Mouse (Mus musculus): ENCODE data around the gene Crcp.
A peak's percentile ranks its signal among the peaks of the same experiment; 100 is the strongest.

The Crcp gene

DNA sequence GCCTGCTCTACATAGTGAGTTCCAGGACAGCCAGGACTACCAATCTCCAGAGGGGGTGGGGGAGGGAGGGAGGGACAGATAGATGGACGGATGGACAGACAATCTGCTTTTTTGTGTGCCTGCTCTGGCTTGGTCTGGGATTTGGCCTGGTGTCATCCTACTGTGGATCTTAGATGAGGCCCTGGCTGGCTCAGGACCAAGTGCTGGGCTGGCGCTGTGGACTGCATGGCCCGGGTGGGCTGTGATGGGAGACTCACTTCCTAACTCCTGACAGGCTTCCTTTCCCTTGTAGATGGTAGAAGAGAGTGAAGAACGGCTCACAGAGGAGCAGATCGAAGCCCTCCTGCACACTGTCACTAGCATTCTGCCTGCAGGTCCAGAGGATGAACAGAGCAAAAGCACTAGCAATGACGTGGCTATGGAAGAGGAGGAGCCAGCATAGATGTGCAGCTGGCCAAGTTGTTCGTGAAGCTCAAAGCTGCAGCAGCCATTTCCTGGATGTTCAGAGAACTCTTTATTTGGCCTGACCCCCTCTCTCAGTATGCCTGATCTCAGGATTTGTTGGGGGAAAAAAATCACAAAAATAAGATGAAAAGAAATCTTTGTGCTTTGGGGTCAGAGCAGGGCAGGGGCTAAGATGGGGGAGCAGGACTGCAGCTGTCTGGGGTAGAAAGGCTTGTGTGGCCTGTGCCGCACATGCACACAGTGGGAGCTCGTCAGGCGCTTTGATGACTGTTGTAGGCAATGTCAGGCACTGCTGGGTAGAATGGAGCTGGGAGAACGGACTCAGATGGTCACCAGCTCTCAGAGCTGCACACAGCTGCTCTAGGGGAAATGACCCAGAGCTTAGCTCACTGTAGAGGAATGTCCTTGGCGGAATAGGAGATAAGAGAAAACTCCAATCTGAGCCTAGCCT lies 30.6 kb downstream of the Crcp start:
- DNase-seq = peak in 1 of 2 experiments; percentile 20

DNA sequence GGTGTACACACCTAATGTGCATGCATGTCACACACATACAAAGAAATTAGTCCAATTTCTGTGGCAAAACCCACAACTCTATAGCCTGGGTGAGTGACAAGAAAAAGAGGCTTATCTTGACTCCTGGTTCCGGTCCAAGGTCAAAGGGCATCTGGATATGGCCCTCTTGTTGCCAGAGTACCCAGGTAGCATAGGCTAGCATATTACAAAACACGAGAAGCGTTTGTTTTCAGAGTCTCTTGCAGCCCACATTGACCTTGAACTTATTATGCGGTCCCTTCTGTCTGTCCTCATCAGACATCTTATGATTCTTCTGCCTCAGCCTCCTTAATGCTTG lies 31.2 kb downstream of the Crcp start:
- DNase-seq = no peak

DNA sequence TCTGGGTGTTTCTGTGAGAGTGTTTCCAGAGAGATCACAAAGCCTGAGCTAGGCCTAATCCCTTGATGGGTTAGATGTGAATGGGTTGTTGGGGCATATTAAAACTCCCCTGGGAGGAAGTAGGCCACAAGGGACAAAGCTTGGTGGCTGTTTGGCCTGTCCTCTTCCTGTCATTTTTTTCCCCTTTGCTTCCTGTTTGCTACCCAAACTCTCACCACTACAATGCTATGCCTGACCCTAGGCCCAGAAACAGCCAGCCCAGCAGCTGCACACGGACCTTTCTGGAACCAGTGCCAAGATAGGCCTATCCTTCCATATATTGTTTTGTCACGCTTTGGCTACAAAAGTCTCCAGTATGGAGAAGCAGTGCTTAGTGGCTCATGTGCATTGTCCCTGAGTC lies 33.0 kb downstream of the Crcp start:
- peak in 1 of 2 experiments; percentile 26 for DNase-seq

DNA sequence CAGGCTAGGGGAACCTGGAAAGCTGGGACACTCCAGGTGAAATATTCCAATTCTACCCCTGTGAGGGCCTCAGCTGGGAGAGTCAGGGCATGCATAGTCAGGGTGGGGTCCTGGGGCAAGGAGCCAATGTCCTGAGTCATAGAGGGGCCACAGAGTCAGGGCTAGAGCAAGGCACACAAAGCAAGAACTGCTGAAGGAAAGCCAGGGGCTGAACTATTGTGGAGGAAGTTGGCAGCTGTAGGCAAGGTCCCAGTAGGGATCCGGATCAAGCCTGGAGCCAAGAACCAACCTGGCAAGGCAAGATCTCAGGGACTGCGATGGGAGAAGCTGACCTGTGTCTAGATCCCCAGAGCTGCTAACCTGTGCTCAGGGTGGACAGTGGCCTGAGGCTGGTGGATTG lies 34.7 kb downstream of the Crcp start:
- no peak for DNase-seq

DNA sequence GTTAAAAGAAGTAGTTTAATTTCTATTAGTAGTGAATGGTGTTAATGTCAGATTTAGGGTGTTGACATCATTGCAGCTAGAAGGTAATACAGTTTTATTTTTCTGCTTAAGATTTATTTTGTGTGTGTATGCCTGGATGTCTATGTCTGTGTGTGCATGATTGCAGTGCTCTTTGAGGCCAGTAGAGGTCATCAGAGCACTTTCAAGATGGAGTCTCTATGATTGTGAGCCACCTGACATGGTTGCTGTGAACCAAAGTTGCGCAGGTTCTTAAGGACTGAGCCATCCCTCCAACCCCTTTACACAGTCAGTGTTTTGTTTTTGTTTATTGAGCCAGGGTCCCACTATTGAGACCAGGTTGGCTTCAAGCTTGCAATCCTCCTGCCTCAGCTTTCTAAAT lies 36.5 kb downstream of the Crcp start:
- no peak for DNase-seq

DNA sequence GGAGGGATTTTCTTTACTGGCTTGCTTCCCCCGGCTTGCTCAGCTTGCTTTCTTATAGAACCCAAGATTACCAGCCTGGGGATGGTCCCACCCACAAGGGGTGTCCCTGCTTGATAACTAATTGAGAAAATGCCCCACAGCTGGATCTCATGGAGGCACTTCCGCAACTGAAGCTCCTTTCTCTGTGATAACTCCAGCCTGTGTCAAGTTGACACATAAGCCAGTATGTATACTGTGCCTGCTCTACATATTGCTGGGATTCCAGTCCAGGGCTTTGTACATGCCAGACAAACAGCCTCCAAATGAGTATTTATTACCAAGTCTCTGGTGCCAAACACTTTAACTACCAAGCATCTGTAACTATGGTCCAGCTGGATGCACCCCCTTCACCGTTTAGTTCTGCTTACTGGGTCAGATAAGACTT lies 38.8 kb downstream of the Crcp start:
- no peak for DNase-seq

DNA sequence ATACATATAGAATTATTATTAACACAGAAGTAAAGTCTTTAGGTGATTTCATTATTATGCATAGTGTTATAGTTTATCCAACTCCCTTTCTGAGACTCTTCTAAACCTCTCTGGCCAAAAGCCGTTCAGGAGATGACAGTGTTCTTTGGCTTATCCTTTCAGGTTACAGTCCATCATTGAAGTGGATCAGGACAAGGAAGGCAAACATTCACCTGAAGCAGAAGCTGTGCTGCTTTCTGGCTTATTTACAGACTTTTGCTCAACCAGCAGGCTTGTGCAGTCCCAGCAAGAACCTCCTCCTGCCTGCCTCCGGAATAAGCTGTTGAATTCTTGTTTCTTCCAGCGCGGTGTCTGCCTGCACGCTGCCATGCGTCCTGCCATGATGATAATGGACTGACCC lies 43.9 kb downstream of the Crcp start, which contains the start of gene Tpst1:
Gene Tpst1 (plus strand): TSS at position 301 of the 400 bp plus-strand sequence.
- no peak for DNase-seq

DNA sequence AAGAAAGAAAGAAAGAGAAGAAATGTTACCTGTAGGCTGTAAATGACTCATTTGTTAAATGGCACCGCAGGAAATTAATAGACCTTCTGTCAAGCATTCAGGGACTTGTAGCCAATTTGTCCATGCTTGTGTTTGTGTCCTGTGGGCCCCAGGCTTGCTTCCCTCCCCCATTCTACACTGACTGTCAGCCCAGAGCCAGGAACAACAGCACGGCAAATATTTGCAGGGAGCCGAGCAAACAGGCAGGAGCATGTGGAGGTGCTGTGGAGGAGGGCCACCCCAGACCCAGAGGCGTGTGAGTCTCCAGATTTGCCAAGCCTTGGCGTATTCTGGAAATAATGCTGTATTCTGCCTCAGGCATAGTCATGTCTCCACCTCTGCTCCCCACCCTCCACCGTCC lies 45.4 kb downstream of the Crcp start:
- DNase-seq = no peak

DNA sequence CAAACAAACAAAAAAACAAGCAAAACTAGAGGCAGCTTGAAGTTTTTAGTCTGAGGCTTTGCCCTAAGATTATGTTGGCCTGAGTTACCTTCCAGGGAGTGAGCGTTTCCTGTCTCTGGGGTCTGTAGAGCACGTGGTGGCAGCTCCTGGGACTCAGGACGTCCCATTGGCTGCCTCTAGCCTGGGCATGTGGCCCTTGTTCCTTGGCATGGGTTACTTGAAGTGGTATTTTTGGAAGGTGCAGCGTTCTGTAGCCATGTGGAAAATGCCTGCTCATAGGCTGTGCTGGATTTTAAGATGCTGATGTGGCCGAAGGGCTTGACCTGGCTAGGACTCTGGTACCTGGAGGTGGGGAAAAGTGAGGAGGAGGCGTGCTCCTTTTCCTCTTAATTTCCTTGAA lies 47.3 kb downstream of the Crcp start:
- DNase-seq = no peak

DNA sequence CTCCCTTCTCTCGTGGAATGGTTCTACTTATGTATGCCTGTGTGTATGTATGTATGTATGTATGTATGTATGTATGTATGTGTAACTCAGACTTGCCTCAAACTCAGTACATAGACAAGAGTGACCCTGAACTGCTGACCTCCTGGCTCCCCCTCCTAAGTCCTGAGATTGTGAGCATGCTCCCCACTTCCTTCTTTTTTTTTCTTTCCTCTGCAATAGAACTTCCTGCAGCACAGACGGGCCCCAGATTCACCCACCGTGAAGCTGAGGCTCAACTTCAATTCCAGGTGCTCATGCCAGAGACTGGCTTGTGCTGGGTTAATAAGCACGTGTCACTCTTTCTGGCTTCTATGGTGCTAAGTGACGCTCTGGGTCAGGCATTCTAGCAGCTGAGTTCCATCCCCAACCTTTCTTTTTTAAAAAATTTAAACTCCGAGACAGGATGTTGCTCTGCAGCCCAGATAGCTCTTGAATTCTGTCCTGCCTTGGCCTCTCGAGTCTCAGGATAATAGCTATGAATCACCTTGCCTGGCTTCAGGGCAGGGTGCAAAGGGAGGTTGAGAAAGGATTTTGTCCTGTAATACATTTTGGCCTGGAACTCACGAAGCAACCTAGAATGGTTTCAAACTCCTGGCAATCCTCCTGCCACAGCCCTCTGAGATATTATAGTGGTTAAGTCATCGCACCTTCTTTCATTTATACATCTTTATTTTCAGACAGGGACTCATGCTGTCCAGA lies 49.2 kb downstream of the Crcp start:
- no peak for DNase-seq

DNA sequence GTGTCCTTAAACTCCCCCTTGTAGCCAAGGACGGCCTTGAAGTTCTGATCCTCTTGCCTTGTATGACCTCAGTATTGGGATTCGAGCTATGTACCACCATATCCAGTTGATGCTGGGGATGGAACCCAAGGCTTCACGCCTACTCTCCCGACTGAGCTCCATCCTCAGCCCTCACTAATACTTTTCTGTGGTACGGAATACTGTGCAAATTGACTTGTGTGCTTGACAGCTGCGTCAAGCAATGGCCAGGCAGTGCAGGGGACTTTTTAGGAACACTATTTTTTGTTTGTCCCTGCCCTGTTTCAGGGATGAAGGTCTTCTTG lies 49.7 kb downstream of the Crcp start:
- no peak for DNase-seq

DNA sequence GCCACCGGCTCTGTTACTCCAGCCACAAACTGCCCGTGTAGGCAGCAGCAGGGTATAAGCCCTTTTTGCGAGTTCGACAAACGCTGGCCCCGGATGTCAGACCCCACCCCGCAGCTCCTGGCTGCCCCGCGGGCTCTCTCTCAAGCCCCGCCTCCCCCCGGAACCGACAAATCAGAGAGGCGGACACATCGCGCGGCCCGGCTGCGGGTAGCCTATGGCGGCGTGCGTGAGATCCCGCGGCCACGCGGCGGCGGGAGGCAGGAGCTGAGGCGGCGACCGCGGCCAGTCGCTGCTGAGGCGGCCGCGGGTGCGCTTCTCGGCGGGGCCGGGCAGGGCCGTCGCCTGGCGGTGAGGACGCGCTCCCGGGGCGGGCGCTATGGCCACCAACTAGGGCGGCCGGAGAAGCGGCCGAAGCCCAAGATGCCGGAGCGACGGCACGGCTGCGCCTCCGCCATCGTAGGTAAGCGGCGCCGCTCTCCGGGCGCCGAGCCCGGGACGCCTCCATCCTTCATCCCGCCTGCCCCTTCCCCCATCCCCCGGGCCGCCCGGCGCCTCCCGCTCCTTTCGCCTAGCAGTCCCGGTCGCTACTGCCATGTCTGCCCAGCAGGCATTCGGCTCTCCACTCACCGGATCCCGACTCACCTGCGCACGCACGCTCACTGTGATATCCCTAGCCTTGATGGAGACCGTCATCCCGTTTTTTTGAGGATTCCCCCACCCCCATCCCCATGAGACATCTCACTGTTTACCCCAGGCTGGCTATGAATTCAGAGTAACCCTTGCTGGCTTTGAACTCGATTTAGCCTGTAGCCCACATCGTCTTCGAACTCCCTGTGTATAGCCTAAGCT lies 50.3 kb downstream of the Crcp start:
- DNase-seq = peak; percentile 92 to 96

DNA sequence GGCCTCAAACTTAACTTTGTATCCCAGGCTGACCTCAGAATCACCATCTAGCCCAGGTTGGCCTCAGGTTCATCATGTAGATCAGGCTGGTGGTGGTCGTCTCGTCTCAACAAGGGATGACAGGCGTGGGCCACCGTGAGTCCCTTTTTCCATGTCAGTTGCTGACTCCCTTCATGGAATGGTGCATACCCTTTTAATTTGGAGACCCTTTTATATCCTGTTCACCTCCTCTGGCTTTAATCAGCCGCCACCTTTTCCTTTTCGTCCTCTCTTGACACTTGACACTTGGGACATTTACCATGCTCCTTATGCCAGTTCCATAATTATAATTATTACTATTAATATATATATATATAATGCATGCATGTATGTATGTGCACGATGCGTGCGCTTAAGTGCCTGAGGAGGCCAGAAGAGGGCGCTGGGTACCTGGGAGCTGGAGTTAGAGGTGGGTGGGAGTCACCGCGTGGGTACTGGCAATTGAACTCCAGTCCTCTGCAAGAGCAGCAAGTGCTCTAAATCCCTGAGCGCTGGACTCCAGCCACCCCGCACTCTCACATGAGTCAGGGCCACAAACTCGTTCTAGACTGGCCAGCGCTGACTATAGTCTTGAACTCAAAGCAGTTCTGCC lies 51.1 kb downstream of the Crcp start:
- DNase-seq = no peak

DNA sequence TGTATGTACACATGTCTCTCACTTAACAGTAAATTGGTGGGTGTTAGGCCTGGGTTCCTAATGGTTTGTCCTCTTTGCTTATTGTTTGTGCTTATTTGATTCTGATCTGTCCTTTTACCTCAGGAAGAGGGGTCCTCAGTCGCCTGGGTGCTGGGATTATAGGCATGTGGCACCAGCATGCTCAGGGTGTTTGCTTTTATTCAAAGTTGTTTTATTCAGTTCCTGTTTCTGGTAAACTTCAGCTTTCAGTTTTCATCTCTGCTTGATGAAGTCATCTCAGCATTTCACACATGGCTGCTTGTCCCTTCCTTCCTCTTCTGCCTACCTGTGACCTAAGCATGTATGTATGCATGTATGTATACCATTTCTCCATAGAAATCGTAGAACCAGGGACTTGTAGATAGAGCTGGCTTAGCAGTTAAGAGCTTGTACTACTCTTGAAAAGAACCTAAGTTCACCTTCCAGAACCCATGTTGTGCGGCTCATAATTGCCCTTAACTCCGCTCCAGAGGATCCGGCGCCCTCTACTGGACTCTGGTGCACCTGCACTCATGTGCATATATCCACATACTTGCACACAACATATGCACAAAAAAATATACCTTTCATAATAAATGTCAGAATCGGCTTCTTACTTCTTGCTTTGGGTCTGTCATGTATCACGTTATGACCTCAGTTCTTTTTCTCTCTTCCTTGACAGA lies 52.2 kb downstream of the Crcp start:
- DNase-seq = no peak

DNA sequence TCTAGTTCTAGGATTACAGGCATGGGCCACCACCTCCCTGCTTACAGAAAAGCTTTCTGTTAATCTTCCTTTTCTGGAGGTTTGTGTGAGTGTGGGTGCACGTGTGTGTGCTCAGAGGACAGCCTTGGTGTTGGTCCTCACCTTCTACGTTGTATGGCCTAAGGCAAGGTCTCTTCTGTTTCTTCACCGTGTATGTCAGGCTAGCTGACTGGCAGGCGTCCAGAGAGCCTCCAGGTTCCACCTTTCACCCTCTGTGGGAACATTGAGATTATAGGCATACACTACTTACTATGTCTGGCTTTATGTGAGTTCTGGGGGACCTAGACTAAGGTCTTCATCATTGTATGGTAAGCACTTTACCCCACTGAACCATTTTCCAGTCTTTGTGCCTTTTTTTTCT lies 53.3 kb downstream of the Crcp start:
- DNase-seq = no peak

DNA sequence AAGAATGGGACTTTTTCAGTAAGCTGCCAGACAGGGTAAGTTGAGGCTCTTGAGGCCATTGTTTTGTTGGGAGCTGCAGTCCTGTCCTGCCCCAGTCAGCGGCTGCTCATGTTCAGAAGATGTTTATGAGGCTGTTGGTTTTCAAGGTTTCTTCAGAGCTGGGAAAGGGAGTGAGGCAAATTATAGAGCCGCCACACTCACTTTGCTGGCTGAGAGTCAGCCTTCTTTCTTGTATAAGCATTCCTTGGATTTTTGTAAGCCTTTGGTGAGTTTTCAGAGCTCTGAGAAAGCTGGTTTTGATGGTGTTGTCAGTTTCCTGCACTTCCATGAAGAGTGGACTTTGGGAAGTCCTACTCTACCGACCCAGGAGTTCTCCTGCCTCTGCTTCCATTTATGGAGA lies 55.2 kb downstream of the Crcp start:
- DNase-seq = no peak

DNA sequence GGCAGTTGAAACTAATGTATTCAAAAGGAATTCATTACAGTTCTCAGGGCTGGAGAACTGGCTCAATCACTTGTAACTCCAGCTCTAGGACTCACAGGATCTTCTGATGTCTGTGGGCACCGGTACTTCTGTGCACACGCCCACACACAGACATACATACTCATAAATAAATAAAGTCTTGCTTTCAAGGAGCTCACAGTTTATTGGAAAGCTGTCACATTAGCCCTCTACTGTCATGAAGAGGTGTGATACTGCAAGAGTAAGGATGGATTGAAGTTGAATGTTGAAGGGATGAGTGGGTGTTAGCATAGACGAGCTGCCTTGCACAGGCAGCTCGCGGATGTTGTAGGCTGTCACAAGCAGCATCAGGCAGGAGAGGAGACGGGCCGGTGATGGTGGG lies 58.9 kb downstream of the Crcp start:
- DNase-seq = no peak

DNA sequence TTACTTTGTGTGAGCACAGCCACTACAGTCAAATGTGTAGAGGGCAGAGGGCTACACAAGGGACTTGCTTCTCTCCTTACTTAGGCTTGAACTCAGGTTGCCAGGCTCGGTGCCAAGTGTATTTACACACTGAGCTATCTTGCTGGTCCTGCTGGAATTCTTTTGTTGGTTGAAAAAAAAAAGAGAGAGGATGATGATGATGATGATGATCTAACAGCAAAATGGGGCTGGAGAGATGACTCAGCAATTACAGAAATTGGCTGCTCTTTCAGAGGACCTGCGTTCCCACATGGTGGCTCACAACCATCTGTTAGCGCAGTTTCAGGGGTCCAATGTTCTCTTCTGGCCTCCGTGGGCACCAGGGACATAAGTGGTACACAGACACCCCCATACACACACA lies 59.5 kb downstream of the Crcp start:
- DNase-seq = no peak

DNA sequence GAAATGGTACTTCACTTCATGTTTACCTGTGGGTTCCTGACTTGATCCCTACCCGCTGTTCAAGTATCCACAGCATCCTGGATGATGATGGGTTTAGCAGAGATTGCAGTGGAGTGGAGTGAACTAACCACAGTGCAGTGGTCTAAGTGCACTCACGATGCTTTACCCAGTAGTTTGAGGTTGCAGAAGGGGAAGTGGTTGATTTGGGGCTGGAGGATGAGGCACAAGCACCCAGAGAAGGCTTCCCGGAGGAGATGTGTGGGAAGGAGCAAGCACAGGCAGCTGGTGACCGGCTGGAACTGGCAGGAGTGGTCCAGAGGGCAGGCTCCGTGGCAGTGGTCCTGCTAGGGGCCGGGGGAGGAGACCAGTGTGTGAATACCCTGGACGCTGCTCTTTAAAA lies 60.1 kb downstream of the Crcp start:
- no peak for DNase-seq

DNA sequence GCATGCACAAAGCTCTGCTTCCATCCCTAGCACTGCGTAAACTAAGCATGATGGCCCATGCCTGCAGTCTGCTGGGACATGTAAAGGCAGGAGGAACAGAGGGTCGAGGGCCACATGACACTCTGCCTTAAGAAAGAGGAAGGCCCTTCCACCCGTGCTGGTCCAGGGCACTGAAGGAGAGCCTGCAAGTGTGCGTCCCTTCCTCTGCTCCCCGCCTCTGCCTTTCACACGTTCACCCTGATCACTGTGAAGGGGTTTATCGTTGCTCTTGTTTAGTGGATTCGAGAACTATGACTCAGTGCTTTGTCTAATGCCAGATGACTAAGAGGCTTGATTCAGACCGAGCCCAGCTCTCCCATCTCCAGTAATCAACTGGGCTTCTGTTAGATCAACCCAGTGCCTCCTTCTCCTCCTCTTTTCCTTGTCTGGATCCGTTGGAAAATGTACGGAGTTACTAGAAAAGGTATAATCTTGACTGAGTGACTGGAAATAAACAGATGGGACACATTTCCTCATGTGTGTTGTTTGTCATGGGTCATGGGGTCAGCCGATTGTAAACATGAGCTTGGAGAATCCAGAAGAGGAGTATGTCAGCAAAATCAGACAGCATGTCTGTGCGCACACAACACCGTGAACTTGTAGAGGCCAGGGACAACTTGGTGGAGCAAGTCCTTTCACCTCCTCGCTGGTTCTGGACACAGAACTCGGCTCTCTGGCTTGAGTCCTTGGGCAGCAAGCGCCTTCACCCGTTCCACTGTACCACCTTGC lies 60.7 kb downstream of the Crcp start:
- no peak for DNase-seq

DNA sequence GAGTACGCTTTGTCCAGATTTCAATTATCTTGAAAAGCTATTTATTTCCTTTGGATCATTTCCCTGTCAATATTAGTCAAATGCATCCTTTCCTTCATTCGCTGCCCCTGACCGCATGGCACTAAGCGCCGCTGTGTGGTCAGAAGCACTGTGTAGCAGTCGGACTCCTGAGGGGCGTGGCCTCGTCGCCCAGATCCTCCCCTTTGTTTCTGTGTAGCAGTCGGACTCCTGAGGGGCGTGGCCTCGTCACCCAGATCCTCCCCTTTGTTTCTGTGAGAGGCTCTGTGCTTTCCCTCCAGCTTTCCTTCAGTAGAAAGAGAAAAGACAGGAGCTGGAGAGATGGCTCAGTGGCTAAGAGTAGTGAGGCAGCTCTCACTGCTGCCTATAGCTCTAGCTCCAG lies 67.7 kb downstream of the Crcp start:
- DNase-seq = no peak

DNA sequence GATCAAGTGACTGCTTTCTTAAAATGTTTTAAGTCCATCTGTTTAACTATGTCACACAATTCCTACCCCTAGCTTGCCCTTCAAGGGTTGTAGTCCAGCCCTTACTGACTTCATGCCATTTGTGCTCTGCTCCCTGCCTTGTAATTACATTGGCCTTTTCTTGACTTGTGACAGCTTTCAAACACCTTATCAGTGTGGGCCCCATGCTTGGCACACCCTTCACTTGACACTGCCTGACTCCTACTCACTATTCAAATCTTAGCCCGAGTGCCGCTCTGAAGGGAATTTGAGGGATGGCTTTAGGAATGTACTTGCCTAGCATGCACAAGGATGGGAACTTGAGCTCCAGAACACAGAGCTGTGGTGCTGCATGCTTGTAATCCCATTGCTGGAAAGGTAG lies 68.7 kb downstream of the Crcp start:
- no peak for DNase-seq
